Mouse (Mus musculus) ovary, postnatal 10 days (tissue): ENCODE measurements around the gene Zfp90.
A peak's percentile ranks its signal among the peaks of the same experiment; 100 is the strongest.
"Not testable (repeated sequence)": the region's sequence is repeated elsewhere in the genome, so short reads cannot be mapped to it uniquely, and the experiment has no call there.

Experiments used
- DNase-seq: peaks from one replicate; pipeline ENCODE4 v3.0.0; 2022; ENCODE audit warnings: low spot score

Zfp90 gene

GRCm38 (mm10) chr8:106415182-106415971 is at the start of gene Zfp90:
Gene Zfp90 (plus strand): TSS chr8:106415327.
- DNase-seq: peak; percentile 93

- no peak for DNase-seq
Measured at GRCm38 (mm10) chr8:106368501-106368900, 46.6 kb upstream of the Zfp90 start.

GRCm38 (mm10) chr8:106369069-106369468 is 46.1 kb upstream of the Zfp90 start:
- no peak for DNase-seq

GRCm38 (mm10) chr8:106375957-106376356 is 39.2 kb upstream of the Zfp90 start:
- no peak for DNase-seq

GRCm38 (mm10) chr8:106376862-106377261 is 38.3 kb upstream of the Zfp90 start:
- DNase-seq: no peak

GRCm38 (mm10) chr8:106378501-106379048 is 36.6 kb upstream of the Zfp90 start:
- no peak for DNase-seq

GRCm38 (mm10) chr8:106379357-106379756 is 35.8 kb upstream of the Zfp90 start:
- DNase-seq: no peak

- no peak for DNase-seq
Measured at GRCm38 (mm10) chr8:106381026-106381425, 34.1 kb upstream of the Zfp90 start.

GRCm38 (mm10) chr8:106387801-106388415 is 27.2 kb upstream of the Zfp90 start:
- DNase-seq: no peak

- no peak for DNase-seq
Measured at GRCm38 (mm10) chr8:106394493-106394892, 20.6 kb upstream of the Zfp90 start.

- peak; percentile 45 for DNase-seq
Measured at GRCm38 (mm10) chr8:106399694-106400093, 15.4 kb upstream of the Zfp90 start.

- DNase-seq: no peak
Measured at GRCm38 (mm10) chr8:106400181-106400580, 14.9 kb upstream of the Zfp90 start.

GRCm38 (mm10) chr8:106403246-106403933 is 11.7 kb upstream of the Zfp90 start:
- DNase-seq: no peak

- no peak for DNase-seq
Measured at GRCm38 (mm10) chr8:106404825-106405224, 10.3 kb upstream of the Zfp90 start.

- no peak for DNase-seq
Measured at GRCm38 (mm10) chr8:106405810-106406209, 9.3 kb upstream of the Zfp90 start.

GRCm38 (mm10) chr8:106410055-106410454 is 5.1 kb upstream of the Zfp90 start:
- DNase-seq: no peak

- DNase-seq: no peak
Measured at GRCm38 (mm10) chr8:106410564-106410963, 4.6 kb upstream of the Zfp90 start.

- DNase-seq: no peak
Measured at GRCm38 (mm10) chr8:106411783-106412451, 3.2 kb upstream of the Zfp90 start.

- no peak for DNase-seq
Measured at GRCm38 (mm10) chr8:106417692-106418091, 2.6 kb downstream of the Zfp90 start.

GRCm38 (mm10) chr8:106431088-106431487 is 16.0 kb downstream of the Zfp90 start:
- DNase-seq: no peak

- DNase-seq: not testable (repeated sequence)
Measured at GRCm38 (mm10) chr8:106431952-106432351, 16.8 kb downstream of the Zfp90 start.

- DNase-seq: peak; percentile 77
Measured at GRCm38 (mm10) chr8:106432954-106433570, 17.9 kb downstream of the Zfp90 start.
